Mouse (Mus musculus): Measurements from ENCODE around the gene Pigl.
"Not testable (repeated sequence)": the region's sequence is repeated elsewhere in the genome, so short reads cannot be mapped to it uniquely, and the experiment has no call there.

The Pigl gene

DNA sequence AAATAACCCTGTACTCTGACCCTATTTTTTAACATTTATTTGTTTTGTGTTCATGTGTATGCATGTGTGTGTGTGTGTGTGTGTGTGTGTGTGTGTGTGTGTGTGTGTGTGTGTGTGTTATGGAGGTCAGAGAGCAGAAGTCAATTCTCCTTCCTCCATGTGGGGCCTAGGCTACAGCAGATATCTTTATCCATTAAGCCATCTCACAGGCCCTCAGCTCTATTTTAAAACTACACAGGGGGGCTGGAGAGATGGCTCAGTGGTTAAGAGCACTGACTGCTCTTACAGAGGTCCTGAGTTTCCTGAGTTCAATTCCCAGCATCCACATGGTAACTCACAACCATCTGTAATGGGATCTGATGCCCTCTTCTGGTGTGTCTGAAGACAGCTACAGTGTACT lies 9.0 kb downstream of the Pigl start:
- DNase-seq (ENCODE audit: low spot score in 2 of 2), result not testable (repeated sequence)

DNA sequence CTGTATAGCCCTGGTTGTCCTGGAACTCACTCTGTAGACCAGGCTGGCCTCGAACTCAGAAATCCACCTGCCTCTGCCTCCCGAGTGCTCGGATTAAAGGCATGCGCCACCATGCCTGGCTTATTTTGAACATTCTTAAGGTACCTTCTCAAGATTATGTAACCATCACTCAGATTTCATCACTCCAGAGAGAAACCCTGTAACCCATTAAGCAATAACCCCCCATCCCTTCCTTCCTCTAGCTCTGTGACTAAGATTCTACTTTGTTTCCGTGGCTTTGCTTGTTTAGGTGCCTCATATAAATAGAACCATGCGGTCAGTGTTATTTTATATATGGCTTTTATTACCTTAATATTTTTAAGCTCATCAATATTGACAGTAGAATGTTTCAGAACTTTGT lies 12.2 kb downstream of the Pigl start:
- DNase-seq (ENCODE audit: low spot score in 2 of 2), result no peak

DNA sequence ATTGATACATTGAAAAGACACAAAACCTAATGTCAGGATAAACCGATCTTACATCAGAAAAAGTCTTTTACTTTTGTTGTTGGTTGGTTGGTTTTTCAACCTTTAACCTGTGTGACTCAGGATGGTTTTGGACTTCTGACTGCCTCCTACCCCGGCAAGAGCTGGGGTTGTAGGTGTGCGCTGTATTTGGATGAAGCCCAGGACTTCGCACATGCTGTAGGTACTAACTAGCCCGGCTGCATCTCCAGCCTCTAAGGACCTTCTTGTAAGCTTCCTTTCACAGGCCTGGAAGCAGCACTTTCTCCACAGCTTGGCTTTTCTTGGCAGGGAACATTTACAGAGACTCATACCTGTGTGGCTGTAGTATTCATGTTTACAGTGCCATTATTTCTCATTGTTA lies 15.3 kb downstream of the Pigl start:
- no peak for DNase-seq (ENCODE audit: low spot score in 2 of 2)

DNA sequence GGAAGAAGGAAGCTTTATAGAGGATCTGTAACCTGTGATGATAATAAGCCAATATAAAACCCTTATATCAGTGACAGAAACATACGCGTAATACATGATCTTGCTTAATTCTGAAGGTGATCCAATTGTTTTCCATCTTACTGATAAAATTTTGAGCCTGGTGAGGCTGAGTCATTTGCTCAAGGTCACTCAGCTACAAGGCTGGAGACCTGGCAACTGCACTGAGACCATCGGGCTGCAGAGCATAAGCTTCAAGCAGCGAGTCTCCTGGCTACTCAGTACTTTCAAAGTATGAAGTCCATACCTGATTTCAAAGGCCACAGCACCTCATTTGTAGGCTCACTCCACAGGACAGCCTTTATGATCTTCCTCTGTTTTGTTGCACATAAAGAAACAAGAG lies 17.9 kb downstream of the Pigl start:
- no peak for DNase-seq (ENCODE audit: low spot score in 2 of 2)

DNA sequence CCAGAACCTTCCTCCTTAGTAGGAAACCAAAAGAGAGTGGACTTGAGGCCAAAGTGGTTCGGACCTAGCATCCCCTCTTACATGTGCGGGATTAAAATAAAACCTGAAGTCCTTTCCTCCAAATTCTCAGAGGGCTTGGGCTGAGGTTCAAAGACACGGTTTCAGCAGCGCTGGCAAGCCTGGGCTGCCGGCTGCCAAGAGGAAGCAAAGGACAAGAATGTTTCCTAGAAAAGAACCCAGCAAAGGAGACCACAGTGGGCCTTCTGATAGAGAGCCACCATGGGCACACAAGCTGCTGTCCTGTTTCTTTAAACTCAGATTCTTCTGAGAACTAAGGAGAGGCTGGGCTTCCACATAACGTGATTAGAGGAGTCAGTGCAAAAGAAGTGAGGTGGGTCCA lies 20.7 kb downstream of the Pigl start:
- DNase-seq (ENCODE audit: low spot score in 2 of 2), result no peak

DNA sequence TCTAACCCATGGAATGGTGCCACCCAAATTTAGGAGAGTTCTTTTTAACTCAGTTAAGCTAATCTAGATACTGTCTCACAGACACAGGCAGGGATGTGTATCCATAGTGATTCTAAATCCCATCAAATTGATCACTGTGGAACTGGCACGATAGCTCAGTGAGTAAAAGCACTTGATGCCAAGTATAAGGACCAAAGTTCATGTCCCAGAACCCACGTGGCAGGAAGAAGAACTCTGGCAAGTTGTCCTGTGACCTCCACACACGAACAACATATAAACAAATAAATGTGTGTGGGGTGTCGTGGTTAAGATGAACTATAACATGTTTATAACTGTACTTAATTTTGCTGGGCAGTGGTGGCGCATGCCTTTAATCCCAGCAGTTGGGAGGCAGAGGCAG lies 21.3 kb downstream of the Pigl start:
- no peak for DNase-seq (ENCODE audit: low spot score in 2 of 2)

DNA sequence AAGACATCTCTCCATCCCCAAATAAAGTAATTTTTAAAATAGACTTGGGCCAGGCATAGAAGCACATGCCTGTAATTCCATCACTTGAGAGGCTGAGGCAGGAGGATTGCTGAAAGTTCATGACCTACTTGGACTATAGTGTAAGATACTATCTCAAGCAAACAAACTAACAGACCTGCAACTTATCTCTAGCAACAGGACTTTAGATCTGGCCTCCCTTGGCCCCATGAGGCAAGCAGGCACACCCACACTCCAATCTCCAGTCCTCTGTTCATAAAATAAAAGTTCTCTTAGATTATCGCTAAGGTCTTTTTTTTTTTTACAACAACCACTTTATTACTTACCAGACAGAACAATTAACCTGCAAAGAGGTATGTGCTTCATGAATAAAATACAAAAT lies 28.7 kb downstream of the Pigl start:
- no peak for DNase-seq (ENCODE audit: low spot score in 2 of 2)

DNA sequence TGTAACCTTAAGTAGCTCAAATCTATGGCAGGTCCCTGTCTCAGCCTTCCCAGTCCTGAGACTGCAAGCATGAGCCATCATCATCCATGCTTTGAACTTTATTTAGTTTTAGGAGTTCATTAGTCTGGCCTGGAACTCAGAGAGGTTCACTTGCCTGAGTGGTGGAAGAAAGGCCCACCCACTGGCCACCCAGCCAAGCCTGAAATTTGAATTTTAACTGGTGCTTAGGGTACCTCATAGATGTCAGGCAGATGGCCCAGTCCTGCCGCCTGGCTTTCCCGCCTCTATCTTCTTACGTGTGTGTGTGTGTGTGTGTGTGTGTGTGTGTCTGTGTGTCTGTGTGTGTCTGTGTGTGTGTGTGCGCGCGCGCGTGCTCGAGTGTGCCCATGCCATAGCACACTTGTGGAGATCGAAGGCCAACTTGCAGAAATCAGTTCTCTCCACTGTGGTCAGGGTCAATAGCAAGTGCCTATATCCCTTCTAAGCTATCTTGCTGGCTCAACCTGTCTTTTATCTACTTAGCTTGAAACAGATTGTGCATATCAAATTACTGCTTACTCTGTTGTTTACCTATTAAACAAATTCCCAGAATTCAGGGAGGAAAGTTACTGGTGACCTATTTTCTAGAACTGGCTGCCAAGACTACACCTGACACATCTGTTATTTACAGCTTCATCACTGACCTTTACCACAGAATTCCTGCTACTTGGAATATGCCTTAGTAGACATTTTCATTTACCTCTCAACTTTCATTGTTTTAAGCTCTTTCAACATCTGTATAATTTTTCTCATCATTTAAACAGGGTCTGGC lies 29.5 kb downstream of the Pigl start:
- no peak for DNase-seq (ENCODE audit: low spot score in 2 of 2)

DNA sequence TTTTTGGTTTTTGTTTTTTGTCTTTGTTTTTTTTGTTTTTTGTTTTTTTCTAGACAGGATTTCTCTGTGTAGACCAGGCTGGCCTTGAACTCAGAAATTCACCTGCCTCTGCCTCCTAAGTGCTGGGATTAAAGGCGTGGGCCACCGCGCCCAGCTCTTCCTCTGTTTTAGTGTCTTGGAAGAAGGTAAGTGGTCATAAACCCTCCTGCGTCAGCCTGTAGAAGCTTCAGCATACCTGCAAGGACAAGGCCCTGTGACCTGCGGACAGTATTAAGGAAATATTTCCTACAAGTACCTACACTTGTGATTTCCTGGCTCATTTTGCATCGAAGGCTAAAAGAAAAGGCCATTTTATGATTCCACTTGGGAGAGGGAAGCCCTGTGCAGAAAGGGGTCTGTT lies 35.4 kb downstream of the Pigl start:
- no peak for DNase-seq (ENCODE audit: low spot score in 2 of 2)

DNA sequence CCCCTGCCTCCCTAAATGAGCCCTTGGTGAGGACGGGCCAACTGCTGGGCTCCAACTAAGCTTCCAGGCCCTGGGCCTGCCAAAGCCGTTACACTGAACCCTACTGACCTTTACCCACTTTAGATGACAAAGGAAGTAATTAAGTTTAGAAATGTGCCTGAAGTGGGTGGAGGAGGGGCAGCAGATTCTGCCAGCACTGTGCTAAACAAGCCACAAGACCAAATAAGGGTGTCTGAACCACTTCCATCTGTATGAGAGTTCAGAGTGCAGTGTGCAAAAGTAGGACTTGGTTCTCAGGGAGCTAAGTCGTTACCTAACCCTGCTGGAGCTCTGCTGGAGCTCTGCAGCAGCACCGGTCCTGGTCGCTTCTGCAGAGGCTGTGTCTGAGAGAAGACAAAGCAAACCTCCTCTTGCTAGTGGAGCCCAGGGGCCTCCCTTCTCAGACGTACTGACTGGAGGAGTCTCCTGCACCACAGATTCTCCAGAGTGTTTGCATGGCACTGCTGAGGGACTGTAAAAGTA lies 36.6 kb downstream of the Pigl start:
- DNase-seq (ENCODE audit: low spot score in 2 of 2), result peak in 1 of 2 experiments; percentile 26

DNA sequence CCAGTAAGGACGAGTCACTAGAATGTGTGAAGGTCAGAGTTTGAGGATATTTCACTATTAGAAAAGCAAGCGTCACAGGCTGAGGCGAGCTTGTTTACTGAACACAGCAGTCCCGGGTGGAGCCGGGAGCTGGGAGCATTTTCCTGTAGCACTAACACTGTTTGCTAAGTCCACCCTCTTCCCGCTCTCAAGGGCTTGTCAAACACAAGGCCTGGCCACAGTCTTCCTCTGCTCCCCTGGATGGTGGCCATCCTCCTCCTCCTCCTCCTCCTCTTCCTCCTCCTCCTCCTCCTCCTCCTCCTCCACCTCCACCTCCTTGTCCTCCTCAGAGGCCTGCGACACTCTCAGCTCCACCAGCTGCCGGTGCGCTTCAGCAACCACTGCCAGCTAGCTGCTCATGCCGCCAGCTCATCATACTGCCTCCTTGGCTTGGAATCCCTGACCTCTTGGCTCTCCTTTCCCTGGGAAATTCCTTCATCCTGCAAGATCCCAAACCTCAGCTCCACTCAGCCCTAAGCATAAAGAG lies 37.1 kb downstream of the Pigl start:
- DNase-seq (ENCODE audit: low spot score in 2 of 2), result no peak

DNA sequence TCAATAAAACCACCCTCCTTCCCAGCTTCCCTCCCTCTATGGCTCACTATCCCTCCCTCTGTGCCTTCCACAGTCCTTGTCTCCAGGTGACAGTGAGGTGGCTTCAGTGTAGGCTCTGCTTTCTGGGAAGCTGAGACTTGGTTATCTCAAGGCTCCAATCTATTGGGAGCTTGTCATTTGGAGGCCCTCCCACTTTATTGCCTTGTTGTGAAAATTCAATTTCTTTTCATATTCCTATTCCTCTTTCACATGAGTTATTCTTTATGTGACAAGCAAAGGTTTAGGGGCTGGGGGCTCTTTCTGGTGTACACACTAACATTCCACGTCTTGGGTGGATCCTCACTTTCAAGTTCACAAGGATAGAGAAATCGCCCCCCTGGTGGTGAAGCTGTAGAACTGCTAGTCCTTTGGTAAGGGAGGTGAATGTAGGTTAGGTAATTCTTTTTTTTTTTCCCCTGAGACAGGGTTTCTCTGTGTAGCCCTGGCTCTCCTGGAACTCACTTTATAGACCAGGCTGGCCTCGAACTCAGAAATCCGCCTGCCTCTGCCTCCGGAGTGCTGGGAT lies 38.0 kb downstream of the Pigl start:
- DNase-seq (ENCODE audit: low spot score in 2 of 2), result peak; percentile 40 to 77

DNA sequence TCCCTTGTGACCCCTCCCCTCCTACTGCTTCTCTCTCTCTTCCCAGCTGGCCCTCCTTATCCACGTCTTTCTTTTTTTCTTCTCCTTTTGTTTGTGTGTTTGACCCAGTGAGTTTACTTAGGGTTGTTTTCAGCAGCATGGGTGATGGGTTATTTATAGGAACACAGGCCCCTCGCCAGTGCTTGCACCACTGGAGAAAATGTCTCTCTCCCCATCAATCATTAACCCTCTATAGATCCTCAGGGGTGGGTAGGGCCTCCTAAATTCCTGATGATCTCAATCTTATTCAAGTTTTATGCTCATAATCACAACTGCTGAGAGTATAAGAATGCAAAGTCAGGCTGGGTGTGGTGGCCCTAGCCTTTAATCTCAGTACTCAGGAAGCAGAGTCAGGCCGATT lies 38.9 kb downstream of the Pigl start:
- no peak for DNase-seq (ENCODE audit: low spot score in 2 of 2)

DNA sequence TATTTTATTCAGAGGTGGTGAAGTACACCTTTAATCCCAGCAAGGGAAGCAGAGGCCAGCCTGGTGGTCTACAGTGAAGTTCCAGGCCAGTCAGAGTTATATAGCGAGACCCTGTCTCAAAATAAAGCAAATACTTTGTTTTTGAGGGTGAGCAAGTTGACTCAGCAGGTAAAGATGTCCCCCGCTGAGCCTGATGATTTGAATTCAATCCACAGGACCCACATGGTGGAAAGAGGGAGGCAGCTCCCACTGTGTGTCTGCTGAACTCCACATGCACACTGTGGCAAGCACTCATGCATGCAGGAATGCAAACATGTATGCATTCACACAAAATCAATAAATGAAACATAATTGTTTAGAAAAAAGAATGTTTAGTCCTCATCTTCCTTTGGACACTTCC lies 40.5 kb downstream of the Pigl start:
- no peak for DNase-seq (ENCODE audit: low spot score in 2 of 2)

DNA sequence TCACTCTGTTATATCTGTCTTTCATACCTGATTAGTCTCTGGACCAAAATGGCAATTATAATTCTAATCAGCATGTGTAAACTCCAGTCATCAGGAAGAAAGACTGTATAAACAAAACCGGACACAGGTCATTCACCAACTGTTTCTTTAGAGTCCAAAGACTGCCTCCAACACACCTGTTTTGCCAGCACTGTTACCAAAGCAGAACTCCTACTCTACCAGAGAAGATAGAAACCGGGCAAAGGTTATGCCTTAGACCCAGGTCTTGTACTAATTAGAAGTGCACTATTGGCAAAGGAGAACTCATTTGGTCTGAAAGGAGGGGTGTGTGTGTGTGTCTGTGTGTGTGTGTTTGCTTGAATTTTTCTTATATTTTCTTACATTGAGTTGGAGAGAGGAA lies 42.3 kb downstream of the Pigl start:
- no peak for DNase-seq (ENCODE audit: low spot score in 2 of 2)

DNA sequence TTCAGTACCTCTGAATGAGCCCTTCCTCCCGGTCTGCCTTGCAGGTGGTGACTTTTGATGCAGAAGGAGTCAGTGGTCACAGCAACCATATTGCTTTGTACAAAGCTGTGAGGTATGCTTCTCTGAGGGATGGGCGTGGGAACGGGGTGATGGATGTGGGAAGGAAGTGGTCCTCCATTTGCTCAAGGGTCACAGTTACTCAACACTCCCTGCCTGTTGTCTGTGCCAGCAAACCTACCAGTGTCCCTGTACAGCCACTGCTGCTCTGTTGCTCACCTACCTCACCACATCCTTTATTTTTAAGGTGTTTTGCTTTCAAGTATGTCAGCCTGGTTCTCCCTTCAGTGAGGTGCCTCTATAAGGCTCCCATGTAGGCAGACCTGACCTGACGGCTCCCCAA lies 49.4 kb downstream of the Pigl start:
- no peak for DNase-seq (ENCODE audit: low spot score in 2 of 2)

DNA sequence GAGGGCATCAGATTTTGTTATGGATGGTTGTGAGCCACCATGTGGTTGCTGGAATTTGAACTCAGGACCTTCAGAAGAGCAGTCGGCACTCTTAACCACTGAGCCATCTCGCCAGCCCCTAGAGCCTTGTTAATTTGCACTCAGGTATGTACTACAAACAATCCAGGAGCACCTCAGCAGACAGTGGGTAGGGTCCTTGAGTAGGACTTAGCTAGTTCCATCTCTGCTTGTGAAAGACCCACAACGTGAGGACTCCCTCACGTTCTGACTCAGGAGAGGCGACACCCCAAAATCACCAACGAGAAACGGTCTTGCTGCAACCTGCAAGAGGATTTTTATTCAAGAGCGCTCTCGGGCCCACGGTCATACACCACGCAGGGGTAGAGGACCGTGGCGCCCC lies 50.1 kb downstream of the Pigl start:
- DNase-seq (ENCODE audit: low spot score in 2 of 2), result not testable (repeated sequence)

DNA sequence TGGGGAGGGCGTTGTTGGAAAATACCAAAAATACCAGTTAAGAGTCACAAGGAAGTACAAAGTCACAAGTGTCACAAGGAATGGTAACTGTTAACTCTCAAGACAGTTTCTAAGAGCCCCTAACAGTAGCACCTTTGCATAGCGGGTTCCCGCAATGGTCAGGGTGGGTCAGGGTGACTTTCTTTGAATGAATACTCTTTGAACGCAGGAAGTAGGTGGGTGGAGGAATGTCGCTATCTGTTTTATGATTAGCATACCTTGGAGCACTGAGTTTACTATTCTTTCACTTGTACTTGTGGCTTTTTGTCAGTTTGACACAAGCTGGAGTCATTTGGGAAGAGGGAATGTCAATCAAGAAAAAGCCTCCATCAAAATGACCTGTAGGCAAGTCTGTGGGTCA lies 50.6 kb downstream of the Pigl start:
- DNase-seq (ENCODE audit: low spot score in 2 of 2), result not testable (repeated sequence)

DNA sequence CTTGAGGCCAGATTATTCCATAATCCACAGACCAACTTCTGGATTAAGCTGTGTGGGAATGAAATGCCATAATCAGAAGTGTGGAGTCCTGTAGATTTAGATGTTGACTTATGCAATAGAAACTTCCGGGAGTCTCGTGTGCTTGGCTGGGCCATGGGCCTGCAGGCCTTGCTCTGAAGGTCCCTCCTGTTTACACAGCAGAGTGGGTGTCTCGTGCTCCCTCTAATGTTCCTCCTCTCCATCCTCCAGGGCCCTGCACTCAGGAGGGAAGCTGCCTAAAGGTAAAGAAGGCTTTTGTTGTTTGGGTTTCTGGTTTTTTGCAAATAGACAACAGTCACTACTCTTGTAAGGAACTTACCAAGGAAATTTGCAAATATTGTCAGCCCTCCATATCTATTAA lies 51.3 kb downstream of the Pigl start:
- no peak for DNase-seq (ENCODE audit: low spot score in 2 of 2)

DNA sequence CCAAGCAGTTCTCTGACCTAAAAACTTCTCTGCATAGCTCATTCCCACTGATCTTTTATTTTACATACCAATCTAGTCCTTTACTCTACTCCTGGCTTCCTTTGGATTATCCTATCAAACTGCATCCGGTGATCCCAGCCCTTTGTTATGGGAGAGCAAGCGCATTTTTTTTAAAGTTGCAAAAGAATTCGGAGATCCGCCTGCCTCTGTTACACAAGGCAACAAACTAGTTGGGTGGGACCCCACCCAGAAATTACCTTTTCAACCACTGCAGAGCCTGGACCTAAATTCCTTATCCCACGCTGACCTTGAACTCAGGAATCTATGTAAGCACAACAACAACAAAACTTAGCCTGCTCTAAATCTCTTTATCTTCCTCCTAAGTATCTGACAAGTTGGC lies 52.7 kb downstream of the Pigl start:
- DNase-seq (ENCODE audit: low spot score in 2 of 2), result no peak

DNA sequence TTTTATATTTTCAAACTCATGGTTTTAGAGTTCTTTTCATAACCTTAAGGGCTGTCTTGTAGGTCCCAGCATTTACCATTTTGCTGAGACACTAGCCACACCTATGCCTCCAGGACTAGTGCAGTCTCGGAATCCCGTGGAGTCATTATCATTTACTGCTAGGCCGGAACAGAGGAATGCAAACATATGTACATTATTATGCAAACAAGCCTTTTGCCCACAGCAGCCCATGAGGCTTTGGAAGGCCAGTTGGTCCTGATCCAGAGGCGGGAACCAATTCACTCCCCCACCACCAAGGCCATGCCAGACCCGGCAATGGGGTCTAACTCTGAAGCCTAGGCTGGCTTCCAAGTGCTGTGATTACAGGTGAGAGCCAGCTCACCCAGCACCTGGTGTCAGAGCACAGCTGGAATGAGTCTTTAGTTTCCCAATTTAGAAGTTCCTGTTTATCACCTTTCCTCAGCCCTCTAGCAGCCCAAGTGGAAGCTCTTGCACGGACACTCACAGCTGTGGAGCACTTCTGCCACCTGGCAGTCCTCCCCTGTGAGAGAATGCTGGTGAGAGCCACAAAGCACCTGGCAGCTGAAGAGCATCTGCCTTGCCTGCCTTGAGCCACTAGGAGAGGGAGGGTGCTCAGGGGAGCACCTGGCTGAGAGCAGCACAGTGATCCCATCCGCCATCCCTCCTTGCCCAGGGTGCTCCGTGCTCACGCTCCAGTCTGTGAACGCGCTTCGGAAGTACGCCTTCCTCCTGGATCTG lies 53.4 kb downstream of the Pigl start:
- no peak for DNase-seq (ENCODE audit: low spot score in 2 of 2)

DNA sequence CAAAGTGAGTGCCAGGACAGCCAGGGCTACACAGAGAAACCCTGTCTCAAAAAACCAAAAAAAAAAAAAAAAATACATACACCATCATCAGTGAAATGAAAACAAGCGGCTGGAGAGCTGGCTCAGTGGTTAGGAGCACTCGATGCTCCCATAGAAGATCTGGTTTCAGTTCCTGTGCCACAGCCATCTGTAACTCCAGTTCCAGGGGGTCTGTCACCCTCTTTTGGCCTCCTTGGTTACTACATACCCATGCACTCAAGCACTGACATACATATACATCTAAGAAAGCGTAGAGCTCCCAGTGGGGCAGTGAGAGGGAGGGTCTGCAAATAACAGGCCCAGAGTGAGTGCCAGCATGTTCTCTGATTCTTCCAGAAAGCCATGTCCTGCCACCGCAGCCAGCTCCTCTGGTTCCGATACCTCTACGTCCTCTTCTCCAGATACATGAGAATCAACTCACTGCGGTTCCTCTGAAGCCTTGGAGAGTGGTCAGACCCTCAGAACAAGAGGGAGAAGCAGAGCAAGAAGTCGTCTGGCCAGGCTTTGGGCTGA lies 54.3 kb downstream of the Pigl start:
- no peak for DNase-seq (ENCODE audit: low spot score in 2 of 2)

Measured in spleen, postnatal 4 days (tissue).